Mouse (Mus musculus) CH12.LX (cell line): ENCODE results near the gene Aven. TPM values are rescaled to one million over a fixed set of nuclear protein-coding genes. Genes with fewer than 3 reads are reported as not detected.

Experiments used
- DNase-seq: peaks from one replicate; pipeline ENCODE4 v3.0.0-alpha.2; 2013; ENCODE audit errors: extremely low read depth
- H3K27ac ChIP-seq: 2 replicates; pipeline ENCODE4 v1.5.1; 2012; ENCODE audit warnings: low read depth, mild to moderate bottlenecking, control low read depth, moderate library complexity; ENCODE audit not compliant: insufficient read depth
- H3K27me3 ChIP-seq: replicated peaks from 2 replicates; pipeline ENCODE3; 2012; ENCODE audit warnings: inconsistent platforms
- H3K36me3 ChIP-seq, 2 experiments: replicated peaks in 1 of 2; 2 replicates each; pipeline versions ENCODE3 to v1.6.1; 2012; ENCODE audit warnings: inconsistent platforms in 1 of 2, low read length in 1 of 2, mild to moderate bottlenecking in 1 of 2, mixed read lengths in 1 of 2, moderate library complexity in 1 of 2; ENCODE audit not compliant: control insufficient read depth in 1 of 2, insufficient read depth in 1 of 2
- H3K4me1 ChIP-seq, 2 experiments: 2 replicates each; pipeline ENCODE4 v1.6.1; 2012; ENCODE audit warnings: inconsistent platforms in 1 of 2, moderate library complexity in 1 of 2; ENCODE audit not compliant: insufficient read depth in 2 of 2, control insufficient read depth in 1 of 2
- H3K4me2 ChIP-seq: 2 replicates; pipeline ENCODE4 v1.6.1; 2012; ENCODE audit warnings: low read depth, mild to moderate bottlenecking, control low read depth; ENCODE audit not compliant: poor library complexity, insufficient read depth, severe bottlenecking
- H3K4me3 ChIP-seq, 3 experiments: fragments of 150-350 bp in 1 of 3; sonication (generic) in 1 of 3; replicated peaks in 1 of 3; 2 replicates each; pipeline versions ENCODE3 to v1.5.1; 2011 to 2012; ENCODE audit warnings: low read depth in 2 of 3, low read length in 2 of 3, mild to moderate bottlenecking in 2 of 3, moderate library complexity in 2 of 3, control low read depth in 1 of 3, improper control_type of control experiment in 1 of 3, inconsistent platforms in 1 of 3, mixed read lengths in 1 of 3; ENCODE audit not compliant: poor library complexity in 1 of 3
- H3K79me2 ChIP-seq: replicated peaks from 2 replicates; pipeline ENCODE4 v1.6.1; 2012; ENCODE audit warnings: mild to moderate bottlenecking, moderate library complexity; ENCODE audit not compliant: control insufficient read depth, poor library complexity, insufficient read depth, severe bottlenecking; ENCODE audit errors: extremely low read depth
- H3K9ac ChIP-seq: 2 replicates; pipeline ENCODE4 v1.6.1; 2012; ENCODE audit warnings: low read depth, mild to moderate bottlenecking, control low read depth, moderate library complexity; ENCODE audit not compliant: insufficient read depth
- H3K9me3 ChIP-seq: replicated peaks from 2 replicates; pipeline ENCODE3; 2012; ENCODE audit warnings: low read length, inconsistent platforms, mixed read lengths
- BHLHE40 ChIP-seq: IDR thresholded peaks from 2 replicates; pipeline ENCODE4 v1.6.1; 2011; ENCODE audit warnings: mild to moderate bottlenecking, low read depth, low read length, improper control_type of control experiment
- EP300 ChIP-seq: IDR thresholded peaks from 2 replicates; pipeline ENCODE4 v1.6.1; 2011; ENCODE audit warnings: low read length, improper control_type of control experiment
- IRF4 ChIP-seq: IDR thresholded peaks from 2 replicates; pipeline ENCODE4 v1.6.1; 2014; ENCODE audit warnings: low read depth, mild to moderate bottlenecking, inconsistent platforms, low read length, improper control_type of control experiment
- JUN ChIP-seq: IDR thresholded peaks from 2 replicates; pipeline ENCODE4 v1.6.1; 2011; ENCODE audit warnings: low read depth, mild to moderate bottlenecking, low read length, improper control_type of control experiment, moderate library complexity; ENCODE audit not compliant: insufficient read depth
- JUND ChIP-seq: conservative IDR thresholded peaks from 2 replicates; pipeline ENCODE4 v1.6.1; 2011; ENCODE audit warnings: low read depth, low read length, improper control_type of control experiment
- MAX ChIP-seq: IDR thresholded peaks from 2 replicates; pipeline ENCODE4 v1.6.1; 2011; ENCODE audit warnings: low read length, improper control_type of control experiment
- MAZ ChIP-seq: IDR thresholded peaks from 2 replicates; pipeline ENCODE4 v1.6.1; 2012; ENCODE audit warnings: low read depth, mild to moderate bottlenecking, inconsistent platforms, low read length, improper control_type of control experiment, moderate library complexity
- NELFE ChIP-seq: IDR thresholded peaks from 2 replicates; pipeline ENCODE4 v1.6.1; 2011; ENCODE audit warnings: low read depth, low read length, improper control_type of control experiment
- NRF1 ChIP-seq: IDR thresholded peaks from 2 replicates; pipeline ENCODE4 v1.6.1; 2014; ENCODE audit warnings: low read depth, mild to moderate bottlenecking, inconsistent platforms, low read length, improper control_type of control experiment, moderate library complexity
- TBP ChIP-seq: conservative IDR thresholded peaks from 2 replicates; pipeline ENCODE4 v1.6.1; 2011; ENCODE audit warnings: low read depth, low read length, improper control_type of control experiment
- TCF12 ChIP-seq: IDR thresholded peaks from 2 replicates; pipeline ENCODE4 v1.6.1; 2014; ENCODE audit warnings: low read depth, mild to moderate bottlenecking, inconsistent platforms, low read length, improper control_type of control experiment
- UBTF ChIP-seq: IDR thresholded peaks from 2 replicates; pipeline ENCODE4 v1.6.1; 2012; ENCODE audit warnings: low read depth, mild to moderate bottlenecking, inconsistent platforms, low read length, improper control_type of control experiment, moderate library complexity
- USF1 ChIP-seq: IDR thresholded peaks from 2 replicates; pipeline ENCODE4 v1.6.1; 2014; ENCODE audit warnings: low read depth, mild to moderate bottlenecking, inconsistent platforms, low read length, improper control_type of control experiment
- USF2 ChIP-seq: conservative IDR thresholded peaks from 2 replicates; pipeline ENCODE4 v1.6.1; 2011; ENCODE audit warnings: low read depth, low read length, improper control_type of control experiment
- ZC3H11A ChIP-seq: IDR thresholded peaks from 2 replicates; pipeline ENCODE4 v1.6.1; 2012; ENCODE audit warnings: low read depth, mild to moderate bottlenecking, inconsistent platforms, low read length, improper control_type of control experiment
- ZKSCAN1 ChIP-seq: IDR thresholded peaks from 2 replicates; pipeline ENCODE4 v1.6.1; 2012; ENCODE audit warnings: low read depth, inconsistent platforms, low read length, improper control_type of control experiment, borderline replicate concordance
- ZMIZ1 ChIP-seq: IDR thresholded peaks from 2 replicates; pipeline ENCODE4 v1.6.1; 2012; ENCODE audit warnings: low read depth, mild to moderate bottlenecking, inconsistent platforms, low read length, improper control_type of control experiment
- ZNF384 ChIP-seq: IDR thresholded peaks from 2 replicates; pipeline ENCODE4 v1.6.1; 2012; ENCODE audit warnings: low read depth, low read length, improper control_type of control experiment, inconsistent platforms
- dilution Hi-C: fragments of 300-500 bp; cut with MboI; formaldehyde crosslinking; loops from 2 replicates; pipeline ENCODE4 v1.14.3; 2020; ENCODE audit warnings: low sequenced_read_pairs; ENCODE audit not compliant: extremely low pct_unique_long_range_greater_than_20kb, extremely low pct_ligation_motif_present
- in situ Hi-C: fragments of 300-500 bp; cut with MboI; formaldehyde crosslinking; loops from 3 replicates; pipeline ENCODE4 v1.14.3; 2019; ENCODE audit warnings: low sequenced_read_pairs, low pct_ligation_motif_present, low pct_unique_long_range_greater_than_20kb, mixed read lengths
- polyA plus RNA-seq: library from polyadenylated mRNA; unstranded; fragments of >175 nt; gene quantifications from 2 replicates; pipeline ENCODE4 v1.2.1, GENCODE M21; 2012; ENCODE audit warnings: low read depth; ENCODE audit not compliant: insufficient read length
- total RNA-seq, 2 experiments: library from RNA; depleted of rRNA; stranded (reverse); fragments of 300-350 nt in 1 of 2; fragments of >200 nt in 1 of 2; gene quantifications; 2 replicates each; pipeline ENCODE4 v1.2.3; 2012 to 2014

The Aven gene
- total and polyA plus RNA-seq, 3 experiments: 21.2 to 44.3 (median 33.9) TPM

DNA sequence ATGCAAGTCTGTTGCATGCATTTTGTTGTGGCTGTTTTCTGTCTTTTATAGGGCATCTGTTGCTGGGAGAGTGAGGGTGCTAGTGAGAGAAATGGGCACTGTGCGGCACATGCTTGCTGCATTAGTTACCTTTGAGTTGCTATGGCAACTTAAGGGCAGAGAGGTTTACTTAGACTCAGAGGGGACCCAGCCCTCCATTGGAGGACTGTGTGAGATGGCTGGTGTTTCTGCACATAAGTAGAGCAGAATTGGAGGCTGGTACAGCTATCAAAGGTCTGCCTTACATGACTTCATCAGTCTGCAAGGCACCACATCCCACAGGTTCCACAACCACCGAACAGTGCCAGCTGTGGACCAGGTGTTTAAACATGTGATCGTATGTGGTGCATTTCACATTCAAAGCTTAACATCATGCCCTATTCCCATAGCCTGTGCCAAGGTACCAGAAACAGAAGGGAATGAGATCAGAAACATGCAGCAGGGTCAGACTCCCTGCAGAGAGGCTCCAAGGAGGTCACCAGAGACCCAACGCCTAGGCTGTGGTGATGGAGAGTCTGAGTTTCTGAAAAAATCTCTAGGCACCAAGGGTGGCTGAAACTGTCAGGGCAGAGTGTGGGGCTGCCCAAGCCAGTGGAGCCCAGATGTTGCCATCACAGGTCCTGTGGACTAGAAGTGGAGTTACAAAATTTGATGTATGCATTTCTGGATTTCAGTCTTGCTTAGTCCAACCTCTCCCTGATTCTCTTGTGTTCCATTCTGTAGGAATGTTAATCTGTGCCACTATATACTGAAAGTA is 73.7 kb downstream of the Aven start:
- dilution Hi-C loops (no loop called here), in situ Hi-C loops (no loop called here)
- no peak for DNase-seq
- no peaks in the 10 kb centered on the region for H3K9me3 ChIP-seq
- TF ChIP-seq JUN: no peak
- no peak for TF ChIP-seq UBTF
- TF ChIP-seq JUND: no peak
- TF ChIP-seq ZMIZ1: no peak
- TF ChIP-seq TBP: no peak
- no peak for TF ChIP-seq MAZ
- no peak for TF ChIP-seq USF1
- no peak for TF ChIP-seq USF2
- no peak for TF ChIP-seq IRF4
- no peak for TF ChIP-seq BHLHE40
- TF ChIP-seq EP300: no peak
- no peak overlapping the region for H3K4me3 ChIP-seq
- H3K4me2 ChIP-seq: no peak overlapping the region
- peaks cover 14 to 47% of the 10 kb centered on the region in 2 experiments for H3K4me1 ChIP-seq
- no peaks in the 10 kb centered on the region for H3K27me3 ChIP-seq
- H3K79me2 ChIP-seq: no peaks in the 10 kb centered on the region
- H3K9ac ChIP-seq: no peak overlapping the region
- peaks cover 0 to 3% of the 10 kb centered on the region in 2 experiments for H3K36me3 ChIP-seq
- no peak overlapping the region for H3K27ac ChIP-seq

DNA sequence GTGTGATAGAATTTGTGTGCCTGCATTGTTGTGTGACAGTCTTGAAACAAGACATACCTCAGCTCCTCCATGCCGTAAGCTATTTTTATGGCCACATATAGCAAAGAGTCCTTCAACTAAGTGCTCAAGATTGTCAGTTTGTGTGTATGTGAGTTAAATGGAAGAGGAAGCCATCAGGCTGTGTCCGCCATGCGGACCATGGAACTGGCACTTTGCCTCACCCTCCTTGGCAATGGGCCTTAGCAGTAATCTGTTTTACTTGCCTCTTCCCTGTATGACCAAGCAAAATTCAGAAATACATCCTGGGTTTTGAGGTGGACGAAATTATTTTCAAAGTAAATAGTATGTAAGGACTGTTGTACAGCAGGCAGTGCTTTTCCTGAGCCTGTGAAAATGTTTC is 75.0 kb downstream of the Aven start:
- Histone ChIP-seq H3K9ac (no peak overlapping the region), H3K79me2 (no peaks in the 10 kb centered on the region), H3K4me1 (peaks cover 12 to 42% of the 10 kb centered on the region in 2 experiments), H3K27me3 (no peaks in the 10 kb centered on the region), H3K4me2 (no peak overlapping the region), H3K9me3 (no peaks in the 10 kb centered on the region), H3K4me3 (no peak overlapping the region), H3K36me3 (no peaks in the 10 kb centered on the region), H3K27ac (no peak overlapping the region)
- in situ Hi-C loops (no loop called here), dilution Hi-C loops (no loop called here)
- no peak for DNase-seq
- TF ChIP-seq IRF4 (no peak), EP300 (no peak), MAX (no peak), TBP (no peak), NRF1 (no peak), ZKSCAN1 (no peak), TCF12 (no peak), JUND (no peak), ZC3H11A (no peak), NELFE (no peak), ZNF384 (no peak)
- TF ChIP-seq, all 38 proteins: peak for 0
